Mouse (Mus musculus): ENCODE results near the gene Calm3.

DNA sequence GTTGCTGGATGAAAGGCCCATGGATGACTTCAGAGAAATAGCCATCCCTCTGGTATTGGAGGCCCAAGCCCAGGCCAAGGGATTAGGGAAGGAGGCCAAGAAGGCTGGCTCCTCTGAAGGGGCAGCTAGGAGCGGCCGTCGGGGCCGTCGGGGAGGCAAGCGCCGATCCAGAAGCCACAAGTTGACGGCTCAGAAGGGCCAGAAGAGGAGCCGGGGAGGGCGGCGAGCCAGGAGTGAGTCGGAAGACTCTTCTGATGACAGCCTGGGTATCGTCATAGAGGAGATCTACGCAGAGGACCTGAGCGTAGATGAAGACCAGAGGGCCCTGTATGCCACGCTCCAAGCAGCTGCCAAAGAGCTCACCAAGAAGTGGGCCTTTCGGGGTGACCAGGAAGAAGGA lies 21.5 kb upstream of the Calm3 start:
- TF ChIP-seq CTCF (IDR thresholded peaks at IDR 0.05; ENCODE audit: control insufficient read depth, insufficient read depth, low read length) (no peak), POLR2A (IDR thresholded peaks at IDR 0.05; ENCODE audit: borderline replicate concordance, control insufficient read depth, low read depth, low read length) (no peak)
